Mouse (Mus musculus): ENCODE measurements around the gene Iqcf6. TPM values are rescaled to one million over a fixed set of nuclear protein-coding genes. Genes with fewer than 3 reads are reported as not detected.
A peak's percentile ranks its signal among the peaks of the same experiment; 100 is the strongest.

Gene Iqcf6
- total and polyA plus RNA-seq, 3 experiments, result not detected

- Histone ChIP-seq H3K27ac (ENCODE audit: control insufficient read depth, low read depth, low read length) (no peak overlapping the region), H3K27me3 (ENCODE audit: control insufficient read depth in 1 of 2, insufficient read depth in 2 of 2, low read length in 2 of 2) (no peaks in the 10 kb centered on the region), H3K9ac (ENCODE audit: control insufficient read depth, low read depth, low read length, poor library complexity, severe bottlenecking) (no peak overlapping the region), H3K4me3 (ENCODE audit: control insufficient read depth in 1 of 2, insufficient read depth in 1 of 2, low read depth in 2 of 2, low read length in 2 of 2) (no peak overlapping the region), H3K79me2 (ENCODE audit: control insufficient read depth, insufficient read depth, low read length, poor library complexity) (no peaks in the 10 kb centered on the region), H3K4me1 (ENCODE audit: control insufficient read depth in 1 of 2, insufficient read depth in 2 of 2, low read length in 2 of 2) (no peaks in the 10 kb centered on the region), H3K36me3 (ENCODE audit: control insufficient read depth in 1 of 2, insufficient read depth in 2 of 2, low read length in 2 of 2) (no peaks in the 10 kb centered on the region), H3K9me3 (replicated peaks; ENCODE audit: insufficient read depth, low read length) (no peaks in the 10 kb centered on the region)
- TF ChIP-seq MAX (IDR thresholded peaks at IDR 0.05; ENCODE audit: low read length), result no peak
- no peak for TF ChIP-seq ZMIZ1 (IDR thresholded peaks at IDR 0.05; ENCODE audit: low read depth, low read length)
- no peak for TF ChIP-seq MYC (IDR thresholded peaks at IDR 0.05; ENCODE audit: low read depth, low read length)
- no peak for TF ChIP-seq CHD2 (IDR thresholded peaks at IDR 0.05; ENCODE audit: low read length)
- TF ChIP-seq GATA1 (IDR thresholded peaks at IDR 0.05; ENCODE audit: low read depth, low read length), result no peak
- TF ChIP-seq BHLHE40 (IDR thresholded peaks at IDR 0.05; ENCODE audit: borderline replicate concordance, low read depth, low read length), result no peak
- TF ChIP-seq RAD21 (IDR thresholded peaks at IDR 0.05; ENCODE audit: low read depth, low read length), result peak; percentile 29
- TF ChIP-seq MXI1 (IDR thresholded peaks at IDR 0.05; ENCODE audit: low read depth, low read length), result no peak
- TF ChIP-seq CTCF (IDR thresholded peaks at IDR 0.05 in 2 of 3, conservative IDR thresholded peaks at IDR 0.05 in 1 of 3; ENCODE audit: control insufficient read depth in 1 of 3, insufficient read depth in 1 of 3, low read depth in 2 of 3, low read length in 3 of 3, poor library complexity in 1 of 3, severe bottlenecking in 1 of 3), result peak; percentile 55 to 66 (median 60)
- TF ChIP-seq CHD1 (IDR thresholded peaks at IDR 0.05; ENCODE audit: low read depth, low read length), result no peak
- no peak for TF ChIP-seq UBTF (IDR thresholded peaks at IDR 0.05; ENCODE audit: borderline replicate concordance, insufficient read depth, low read depth, low read length)
- TF ChIP-seq ETS1 (IDR thresholded peaks at IDR 0.05; ENCODE audit: low read depth, low read length), result no peak
- TF ChIP-seq SMC3 (IDR thresholded peaks at IDR 0.05; ENCODE audit: low read depth, low read length), result peak; percentile 61
- TF ChIP-seq ZC3H11A (IDR thresholded peaks at IDR 0.05; ENCODE audit: low read depth, low read length), result peak; percentile 11; the same call in 1 of the 2 replicates
- TF ChIP-seq RCOR1 (IDR thresholded peaks at IDR 0.05; ENCODE audit: low read depth, low read length), result no peak
- peak; percentile 32 for DNase-seq (ENCODE audit: low read depth, low spot score)
These were observed 26.3 kb downstream of the Iqcf6 start for GRCm38 (mm10) chr9:106652720-106653119.

GRCm38 (mm10) chr9:106655884-106656720 is 29.7 kb downstream of the Iqcf6 start, which contains the start of gene Grm2:
TSS of gene Grm2 (minus strand) at chr9:106656082.
- H3K4me1 ChIP-seq (ENCODE audit: control insufficient read depth in 1 of 2, insufficient read depth in 2 of 2, low read length in 2 of 2), result no peaks in the 10 kb centered on the region
- no peaks in the 10 kb centered on the region for H3K9me3 ChIP-seq (replicated peaks; ENCODE audit: insufficient read depth, low read length)
- H3K36me3 ChIP-seq (ENCODE audit: control insufficient read depth in 1 of 2, insufficient read depth in 2 of 2, low read length in 2 of 2), result no peaks in the 10 kb centered on the region
- TF ChIP-seq USF1 (IDR thresholded peaks at IDR 0.05; ENCODE audit: low read depth, low read length) (no peak), BHLHE40 (IDR thresholded peaks at IDR 0.05; ENCODE audit: borderline replicate concordance, low read depth, low read length) (no peak), ZMIZ1 (IDR thresholded peaks at IDR 0.05; ENCODE audit: low read depth, low read length) (no peak), ZKSCAN1 (IDR thresholded peaks at IDR 0.05; ENCODE audit: low read depth, low read length) (peak; percentile 96), GABPA (IDR thresholded peaks at IDR 0.05; ENCODE audit: low read depth, low read length) (no peak), MAFK (IDR thresholded peaks at IDR 0.05; ENCODE audit: borderline replicate concordance, low read depth, low read length) (no peak), MAZ (IDR thresholded peaks at IDR 0.05; ENCODE audit: low read depth, low read length) (no peak), MXI1 (IDR thresholded peaks at IDR 0.05; ENCODE audit: low read depth, low read length) (no peak), CHD1 (IDR thresholded peaks at IDR 0.05; ENCODE audit: low read depth, low read length) (no peak)
- no peak within 1 kb of the TSS for H3K9ac ChIP-seq (ENCODE audit: control insufficient read depth, low read depth, low read length, poor library complexity, severe bottlenecking)
- H3K4me3 ChIP-seq (ENCODE audit: control insufficient read depth in 1 of 2, insufficient read depth in 1 of 2, low read depth in 2 of 2, low read length in 2 of 2), result no peak within 1 kb of the TSS
- DNase-seq (ENCODE audit: low read depth, low spot score), result peak; percentile 11
- no peak within 1 kb of the TSS for H3K27ac ChIP-seq (ENCODE audit: control insufficient read depth, low read depth, low read length)
- H3K27me3 ChIP-seq (ENCODE audit: control insufficient read depth in 1 of 2, insufficient read depth in 2 of 2, low read length in 2 of 2), result no peaks in the 10 kb centered on the region
- H3K79me2 ChIP-seq (ENCODE audit: control insufficient read depth, insufficient read depth, low read length, poor library complexity), result no peaks in the 10 kb centered on the region

Data from MEL (cell line).